In genomic region chr3:38220934-38221833, GRCm38 (mm10) we compare ENCODE assay signal across 8 mouse cellular contexts.
A peak's percentile ranks its signal among the peaks of the same experiment; 100 is the strongest.
DNase-seq lines count a peak whose midpoint lies in the region; ATAC-seq lines count a peak whose summit lies in the region.

No protein-coding gene starts in this region.

- H3K36me3 ChIP-seq in heart, embryonic 11.5 days (ENCODE audit: control insufficient read depth, insufficient read depth, low read length) = no peaks in the 10 kb centered on the region

- no peak overlapping the region for H3K27ac ChIP-seq in heart, embryonic 11.5 days (ENCODE audit: low read depth, low read length)

- DNase-seq in heart, adult 8-10 months (ENCODE audit: low spot score) = peak; percentile 70
- peak; percentile 13 to 16 for DNase-seq in CD8-positive naive resting alpha-beta T cell, adult 2 months (ENCODE audit: low read depth in 2 of 2, low spot score in 2 of 2)
- DNase-seq in c-Kit-positive CD71-positive TER-119-positive erythroid progenitor cells, embryonic 14.5 days (ENCODE audit: low spot score) = peak; percentile 35
- DNase-seq in kidney, postnatal 10 days = peak; percentile 67
- DNase-seq in yolk sac, embryonic 10.5 days (ENCODE audit: low spot score) = peak; percentile 39

- WGBS in heart, embryonic 11.5 days (ENCODE audit: insufficient replicate concordance) = 45% methylated on average over 11 of the region's 11 CpGs

- H3K4me1 ChIP-seq in heart, embryonic 11.5 days (ENCODE audit: control insufficient read depth, insufficient read depth, low read length) = no peaks in the 10 kb centered on the region

- H3K4me2 ChIP-seq in heart, embryonic 11.5 days = no peak overlapping the region

- no peak for ATAC-seq in heart, embryonic 11.5 days (replicated peaks; ENCODE audit: insufficient number of reproducible peaks, low FRiP score, low TSS enrichment)
- peak; percentile 72 for ATAC-seq in granulocyte monocyte progenitor cell, adult 5-6 weeks (replicated peaks; ENCODE audit: poor library complexity, severe bottlenecking)
- ATAC-seq in megakaryocyte-erythroid progenitor cell, adult 5-6 weeks (replicated peaks; ENCODE audit: low FRiP score, low TSS enrichment, poor library complexity, severe bottlenecking) = peak; percentile 50; the same call in 1 of the 2 replicates

- H3K4me3 ChIP-seq in heart, embryonic 11.5 days (ENCODE audit: low read depth, low read length) = no peak overlapping the region

- no peak overlapping the region for H3K9ac ChIP-seq in heart, embryonic 11.5 days (ENCODE audit: low read depth, low read length)

- no peaks in the 10 kb centered on the region for H3K27me3 ChIP-seq in heart, embryonic 11.5 days (ENCODE audit: control insufficient read depth, insufficient read depth, low read length)

- no peaks in the 10 kb centered on the region for H3K9me3 ChIP-seq in heart, embryonic 11.5 days (replicated peaks; ENCODE audit: control insufficient read depth, low read length)

Comparison
In these comparisons a context has a peak if more than half of its experiments do, and no peak if none do; other contexts are left out.
1. DNase-seq: peak in every context shown above with its lines; median percentile 70 in heart, adult 8-10 months; 67 in kidney, postnatal 10 days; 39 in yolk sac, embryonic 10.5 days; 35 in c-Kit-positive CD71-positive TER-119-positive erythroid progenitor cells, embryonic 14.5 days; 14 in CD8-positive naive resting alpha-beta T cell, adult 2 months.